Mouse (Mus musculus) testis, adult 2 months (tissue): ENCODE results near the gene Gmfg.

ENCODE experiments used
- CTCF ChIP-seq: fragments of 200-500 bp; IDR thresholded peaks from 2 replicates; pipeline ENCODE4 v1.5.1; 2012; ENCODE audit warnings: low read depth, mild to moderate bottlenecking, inconsistent platforms, low read length, moderate library complexity; ENCODE audit not compliant: control insufficient read depth, insufficient read depth, insufficient replicate concordance
- POLR2A ChIP-seq: fragments of 200-500 bp; IDR thresholded peaks from 2 replicates; pipeline ENCODE4 v1.6.1; 2012; ENCODE audit warnings: low read depth, mild to moderate bottlenecking, inconsistent platforms, low read length, moderate library complexity; ENCODE audit not compliant: control insufficient read depth

DNA sequence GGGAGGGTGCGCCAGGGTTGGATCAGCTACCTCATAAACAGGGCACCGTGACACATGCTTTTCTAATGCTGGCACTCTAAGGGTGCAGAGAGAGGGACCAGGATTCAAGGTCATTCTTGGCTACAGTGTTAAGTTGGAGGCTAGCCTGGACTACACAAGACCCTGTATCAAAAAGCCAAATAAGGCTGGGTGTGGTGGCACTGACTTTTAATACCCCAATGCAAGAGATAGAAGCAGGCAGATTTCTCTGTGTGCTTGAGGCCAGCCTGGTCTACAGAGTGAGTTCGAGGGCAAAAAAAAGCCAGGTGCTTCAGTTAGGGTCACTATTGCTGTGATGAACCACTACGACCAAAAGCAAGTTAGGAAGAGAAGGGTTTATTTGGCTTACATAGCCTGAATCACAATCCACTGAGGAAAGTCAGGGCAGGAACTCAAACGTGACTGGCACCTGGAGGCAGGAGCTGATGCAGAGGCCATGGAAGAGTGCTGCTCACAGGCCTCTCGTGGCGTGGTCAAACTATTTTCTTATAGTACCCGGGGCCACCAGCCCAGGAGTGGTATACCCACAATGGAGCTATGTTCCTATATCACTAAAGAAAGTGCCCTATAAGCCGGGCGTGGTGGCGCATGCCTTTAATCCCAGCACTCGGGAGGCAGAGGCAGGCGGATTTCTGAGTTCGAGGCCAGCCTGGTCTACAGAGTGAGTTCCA, 4.7 kb downstream of the Gmfg start:
- TF ChIP-seq CTCF (no peak), POLR2A (no peak)
